Mouse (Mus musculus) testis, postnatal 10 days (tissue): ENCODE data around the gene Ranbp17.

Source experiments
- DNase-seq: peaks from one replicate; pipeline ENCODE4 v3.0.0; 2021; ENCODE audit warnings: low spot score

Gene Ranbp17

DNA sequence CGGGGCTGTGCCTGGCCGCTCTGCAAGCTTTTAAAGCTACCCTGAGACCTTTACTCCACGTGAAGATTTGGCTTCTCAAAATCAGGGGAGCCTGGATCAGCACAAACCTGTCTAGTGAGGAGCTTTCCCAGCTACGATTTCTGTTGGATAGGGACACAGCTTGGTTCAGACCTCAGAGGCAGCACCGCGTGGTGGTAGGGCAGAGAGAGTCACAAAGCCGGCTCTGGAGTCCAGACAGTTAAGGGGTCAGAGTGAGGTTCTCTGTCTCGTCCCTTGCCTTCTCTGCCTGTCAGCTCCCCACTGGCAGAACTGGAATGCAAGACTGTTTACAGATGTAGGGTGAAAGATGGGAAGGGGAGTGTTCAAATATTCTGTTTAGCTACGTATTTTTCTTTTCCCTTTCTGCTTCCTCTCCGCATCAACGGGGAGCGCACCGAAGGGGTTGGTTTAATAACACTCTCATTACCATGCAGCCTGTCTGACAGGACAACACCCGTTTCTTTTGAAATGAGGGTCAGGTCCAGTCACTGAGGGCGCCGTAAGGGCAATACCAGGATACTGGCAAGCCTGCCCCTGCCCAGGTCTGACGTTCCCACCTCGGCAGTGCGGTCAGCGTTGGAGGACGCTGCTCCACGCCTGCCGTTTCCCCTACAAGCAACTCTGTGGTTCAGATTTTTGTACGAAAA lies 317.0 kb downstream of the Ranbp17 start:
- DNase-seq = no peak

DNA sequence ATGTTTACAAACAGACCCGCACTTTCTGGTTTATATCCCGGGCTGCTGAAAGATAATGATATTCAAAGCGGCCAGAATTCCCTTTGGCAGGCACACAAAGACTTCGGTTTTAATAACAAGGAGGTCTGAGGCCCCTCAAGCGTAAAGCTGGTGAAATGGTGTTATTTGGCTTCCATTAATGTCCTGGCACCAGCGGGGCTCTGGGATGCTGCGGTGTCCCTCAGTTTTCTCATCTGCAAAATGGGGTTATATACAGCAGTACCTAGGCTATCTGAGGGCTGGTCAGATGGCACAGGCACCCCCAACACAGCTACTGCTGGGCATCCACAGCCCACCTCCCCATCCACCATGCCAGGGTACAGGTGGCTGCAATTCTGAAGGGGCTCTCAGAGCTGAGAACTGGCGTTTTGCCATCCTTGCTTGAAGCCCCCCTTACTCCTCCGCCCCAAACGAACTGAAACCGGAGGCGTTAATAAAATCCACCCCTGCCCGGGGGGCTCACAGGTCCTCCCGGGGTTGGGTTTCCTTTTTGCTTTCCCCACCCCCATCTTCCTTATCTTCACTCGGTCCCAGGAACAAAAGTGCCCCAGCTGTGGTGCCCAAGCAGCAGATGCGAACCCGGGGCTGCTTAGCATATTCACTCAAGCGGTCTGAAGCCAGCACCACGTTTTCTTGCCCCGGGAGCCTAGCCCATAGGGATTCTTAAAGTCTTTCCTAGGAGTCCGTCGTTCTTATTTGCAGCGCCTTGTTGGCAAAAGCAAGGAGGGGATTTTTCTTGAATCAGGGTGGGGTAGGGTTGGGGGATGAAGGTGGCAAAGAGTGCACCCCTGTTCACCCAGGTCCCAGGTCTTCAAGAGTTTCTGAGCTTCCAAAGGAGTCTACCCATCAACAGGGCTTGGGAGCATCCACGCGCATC lies 317.8 kb downstream of the Ranbp17 start:
- no peak for DNase-seq

- no peak for DNase-seq
These were observed 318.5 kb downstream of the Ranbp17 start for GRCm38 (mm10) chr11:33195061-33195460.

- DNase-seq = no peak
These were observed 319.9 kb downstream of the Ranbp17 start for GRCm38 (mm10) chr11:33193695-33194094.

- no peak for DNase-seq
These were observed 331.7 kb downstream of the Ranbp17 start for GRCm38 (mm10) chr11:33181804-33182203.

DNA sequence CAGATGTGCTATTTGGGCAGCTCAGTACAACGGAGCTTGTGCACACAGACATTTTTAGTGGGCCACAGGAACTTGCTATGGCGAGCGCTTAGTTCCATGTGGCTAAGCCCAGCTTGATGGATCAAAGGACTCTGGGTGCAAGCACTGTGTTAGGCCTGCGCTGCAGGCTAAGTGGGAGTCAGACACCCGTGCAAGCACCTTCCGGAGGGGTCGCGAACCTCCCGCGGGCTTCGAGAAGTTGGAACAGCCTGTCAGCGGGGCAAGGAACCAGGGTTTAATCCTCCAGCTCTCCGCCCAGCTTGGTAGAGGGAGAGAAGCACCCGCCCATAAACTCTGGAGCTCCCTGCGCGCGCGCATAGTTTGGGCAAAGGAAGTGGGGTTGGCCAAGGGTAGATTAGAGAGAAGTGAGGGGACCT lies 332.8 kb downstream of the Ranbp17 start:
- no peak for DNase-seq

- no peak for DNase-seq
These were observed 333.7 kb downstream of the Ranbp17 start for GRCm38 (mm10) chr11:33179802-33180201.

- DNase-seq = no peak
These were observed 336.9 kb downstream of the Ranbp17 start for GRCm38 (mm10) chr11:33176525-33177245.

DNA sequence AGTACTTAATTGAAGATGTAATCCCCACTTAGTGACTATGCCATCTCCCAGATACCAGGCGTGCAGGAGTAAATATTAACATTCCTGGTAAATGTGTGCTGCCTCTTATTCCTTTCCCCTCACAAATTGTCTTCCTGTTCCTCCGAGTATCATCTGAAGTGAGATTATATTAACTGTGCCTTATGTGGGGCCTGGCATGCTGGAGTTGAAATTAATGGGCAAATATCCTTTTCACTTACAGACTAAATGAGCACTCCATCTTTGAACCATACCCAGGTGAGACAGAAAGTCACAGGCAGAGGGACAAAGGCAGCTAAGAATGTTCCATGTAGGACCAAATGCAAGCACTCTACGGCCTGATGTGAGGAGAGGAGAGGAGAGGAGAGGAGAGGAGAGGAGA lies 337.8 kb downstream of the Ranbp17 start:
- no peak for DNase-seq

DNA sequence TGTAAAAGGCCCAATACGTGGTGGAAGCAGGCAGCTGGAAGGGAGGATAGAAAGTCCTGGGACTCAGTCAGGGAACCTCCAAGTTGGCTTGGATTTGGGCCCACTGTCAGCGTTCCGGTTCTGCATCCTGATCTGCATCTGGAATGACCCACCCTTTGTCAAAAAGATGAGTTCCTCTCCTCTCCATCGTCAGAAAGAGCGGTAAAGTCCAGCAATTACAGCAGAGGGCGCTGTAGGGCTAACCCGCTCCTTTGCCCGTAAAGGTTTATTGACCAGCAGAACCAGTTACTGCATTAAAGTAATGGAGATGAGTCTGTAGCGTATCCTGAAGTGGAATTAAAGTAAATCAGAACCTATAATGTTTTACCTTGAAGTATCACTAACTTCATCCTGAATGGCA lies 343.1 kb downstream of the Ranbp17 start:
- DNase-seq = peak; percentile 69

GRCm38 (mm10) chr11:33162998-33163506 lies 350.5 kb downstream of the Ranbp17 start, which contains the start of gene Npm1:
Gene Npm1, minus strand, starts transcription at chr11:33163206.
- peak; percentile 99 for DNase-seq

- DNase-seq = peak; percentile 83
These were observed 351.1 kb downstream of the Ranbp17 start for GRCm38 (mm10) chr11:33162211-33162997.
